Mouse (Mus musculus): Measurements from ENCODE around the gene Camk1d. TPM values are rescaled to one million over a fixed set of nuclear protein-coding genes. Genes with fewer than 3 reads are reported as not detected.

Camk1d gene
- 1 to 10 TPM; 1.5 to 2.5 TPM for total RNA-seq (2021)
- long read RNA-seq, experiment 1 = 0 reads
- long read RNA-seq, experiment 2, partial matches to known transcripts = 0 of 1 reads
- long read RNA-seq, experiment 2, other reads (novel, unspliced or antisense) = 1 of 1 reads

DNA sequence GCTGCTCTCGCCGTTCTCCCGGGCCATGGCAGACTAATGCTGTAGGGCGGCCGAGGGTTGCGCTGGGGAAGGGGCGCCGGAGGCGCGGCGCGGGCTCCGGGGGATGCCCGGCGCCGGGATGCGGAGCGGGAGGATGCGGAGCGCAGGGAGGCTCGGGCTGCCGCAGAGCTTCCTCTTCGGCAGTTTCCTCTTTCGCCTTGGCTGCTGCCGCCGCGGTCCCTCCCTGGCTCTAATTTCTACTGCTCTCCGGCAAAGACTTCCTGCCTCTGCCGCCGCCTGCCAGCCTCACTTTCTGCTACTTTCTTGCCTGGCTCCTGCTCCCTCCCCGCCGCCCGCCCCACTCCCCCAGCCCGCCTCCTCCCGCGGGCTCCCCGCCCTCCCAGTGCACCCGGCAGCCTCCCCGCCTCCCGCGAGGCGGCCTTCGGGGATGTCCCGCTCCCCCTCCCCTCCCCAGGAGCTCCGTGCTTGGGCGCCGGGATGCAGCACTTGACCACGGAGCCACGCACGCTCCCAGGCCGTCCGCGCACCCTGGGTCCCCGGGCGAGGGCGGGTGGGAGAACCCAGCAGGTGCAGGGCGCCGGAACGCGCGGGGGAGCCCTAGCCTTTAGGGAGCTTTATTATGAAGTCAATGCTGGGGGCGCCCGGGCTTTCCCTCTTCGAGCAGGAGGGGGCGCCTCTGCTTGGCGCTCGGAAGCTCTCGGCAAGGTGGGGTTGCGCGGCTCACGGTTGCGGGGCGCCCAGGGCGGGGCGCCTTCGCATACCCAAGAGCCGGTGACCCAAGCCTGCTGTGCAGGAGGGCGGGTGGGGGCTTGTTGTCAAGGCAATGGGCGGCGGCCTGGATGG is at the start of gene Camk1d:
TSS of gene Camk1d (minus strand) at position 305 of the 843 bp plus-strand sequence.
- peak; percentile 77 for DNase-seq

DNA sequence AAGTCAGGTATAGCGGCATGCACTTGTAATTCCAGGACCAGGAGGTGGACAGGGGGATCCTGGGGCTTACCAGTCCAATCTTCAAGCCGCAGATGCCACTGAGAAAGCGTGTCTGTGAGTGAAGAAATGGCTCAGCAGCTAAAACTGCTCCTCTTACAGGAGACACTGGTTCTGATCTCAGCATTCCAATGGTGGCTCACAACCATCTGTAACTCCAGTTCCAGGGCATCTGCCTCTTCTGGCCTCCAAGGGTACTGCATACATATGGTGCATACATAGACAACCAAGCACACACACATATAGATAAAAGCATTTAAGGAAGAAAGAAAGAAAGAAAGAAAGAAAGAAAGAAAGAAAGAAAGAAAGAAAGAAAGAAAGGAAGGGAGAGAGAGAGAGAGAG is 47.7 kb upstream of the Camk1d start:
- DNase-seq = no peak

DNA sequence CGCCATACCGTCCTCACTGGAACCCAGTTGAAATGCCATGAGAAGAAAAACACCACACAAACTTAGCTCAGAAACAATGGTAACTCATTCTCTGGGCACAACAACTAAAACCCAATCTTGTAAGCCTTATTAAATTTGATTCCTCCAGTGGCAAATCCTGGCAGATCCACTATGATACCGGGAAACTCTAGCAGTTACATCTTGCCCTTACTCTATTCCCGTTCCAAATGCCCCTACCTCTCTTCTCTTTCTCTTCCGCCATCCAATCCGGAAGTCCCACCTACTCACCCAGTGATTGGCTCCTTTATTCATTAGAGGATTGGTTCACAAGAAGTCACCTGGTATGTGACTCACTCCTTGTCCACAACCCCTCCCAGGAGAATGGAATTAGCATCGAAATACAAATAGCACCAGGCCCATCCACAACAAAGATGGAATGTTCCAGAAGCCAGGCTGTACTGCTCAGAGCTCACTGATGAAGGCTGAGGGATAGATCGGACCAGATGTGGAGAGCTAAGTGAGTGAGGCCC is 46.2 kb upstream of the Camk1d start:
- DNase-seq = no peak

DNA sequence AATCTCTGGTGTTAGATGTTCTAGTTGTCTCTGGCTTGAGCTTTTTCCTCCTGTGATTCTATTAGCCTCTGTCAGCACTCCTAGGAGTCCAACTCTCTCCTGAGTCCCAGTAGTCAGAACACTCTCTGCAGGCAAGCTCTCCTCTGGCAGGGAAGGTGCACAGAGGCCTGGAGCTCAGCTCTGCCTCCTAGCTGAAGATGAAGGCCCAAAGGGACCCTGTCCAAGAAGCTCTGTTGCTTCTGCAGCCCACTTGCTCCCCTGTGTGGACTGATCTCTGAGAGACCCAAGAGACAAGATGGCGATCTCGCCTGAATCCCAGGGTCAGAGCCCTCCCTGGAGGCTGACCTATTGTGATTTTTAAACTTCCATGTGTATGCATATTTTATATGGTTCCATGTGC is 44.3 kb upstream of the Camk1d start:
- DNase-seq = no peak

DNA sequence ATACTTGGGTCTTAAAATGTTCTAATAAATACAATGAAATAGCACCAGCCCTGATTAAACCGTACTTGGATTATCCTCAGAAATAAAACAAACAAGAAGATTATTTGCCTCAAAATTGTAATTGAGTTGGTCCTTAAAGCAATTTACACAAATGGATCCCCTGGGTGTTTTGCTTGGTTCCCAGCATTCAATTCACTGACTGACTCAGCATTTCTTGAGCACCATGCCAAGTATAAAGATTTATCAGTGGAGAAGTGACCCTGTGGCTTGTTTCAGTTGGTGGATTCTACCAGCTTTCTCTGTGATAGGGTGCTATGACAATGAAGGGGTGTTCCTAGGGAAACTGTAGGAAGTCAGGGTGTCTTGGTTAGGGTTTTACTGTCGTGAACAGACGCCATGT is 36.6 kb upstream of the Camk1d start:
- no peak for DNase-seq

DNA sequence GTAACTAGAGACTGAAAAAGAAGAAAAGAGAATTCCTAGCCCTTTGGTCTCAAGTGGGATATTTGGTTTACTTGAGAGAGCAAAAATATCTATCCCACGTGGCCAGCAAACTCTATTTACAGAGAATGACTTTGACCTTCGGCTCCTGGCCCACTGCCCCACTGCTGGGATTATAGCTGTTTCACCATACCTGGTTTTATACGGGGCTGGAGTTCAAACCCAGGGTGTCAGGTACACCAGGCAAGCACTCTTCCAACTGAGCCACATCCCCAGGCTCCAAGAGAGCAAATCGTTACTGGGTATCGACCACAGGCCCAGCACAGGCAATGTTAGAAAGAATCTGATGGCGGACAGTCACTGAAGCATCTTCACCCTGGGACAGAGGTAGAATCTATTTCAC is 34.9 kb upstream of the Camk1d start:
- DNase-seq = no peak

DNA sequence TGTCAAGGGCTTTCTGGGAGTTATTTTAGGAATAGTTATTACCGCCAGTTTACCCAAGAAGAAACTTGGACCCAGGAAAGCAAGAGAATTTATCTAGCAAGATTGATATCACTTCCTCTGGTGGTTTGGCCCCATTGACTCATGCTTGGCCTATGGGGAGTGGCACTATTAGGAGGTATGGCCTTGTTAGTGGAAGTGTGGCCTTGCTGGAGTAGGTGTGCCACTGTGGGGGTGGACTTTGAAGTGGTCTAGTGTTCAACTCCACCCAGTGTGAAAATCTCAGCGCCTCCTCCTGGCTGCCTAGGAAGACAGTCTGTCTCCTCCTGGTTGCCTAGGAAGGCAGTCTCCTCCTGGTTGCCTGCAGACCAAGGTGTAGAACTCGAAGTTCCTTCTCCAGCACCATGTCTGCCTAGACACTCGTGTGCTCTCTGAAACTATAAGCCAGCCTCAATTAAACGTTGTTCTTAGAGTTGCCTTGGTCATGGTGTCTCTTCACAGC is 33.3 kb upstream of the Camk1d start:
- no peak for DNase-seq

DNA sequence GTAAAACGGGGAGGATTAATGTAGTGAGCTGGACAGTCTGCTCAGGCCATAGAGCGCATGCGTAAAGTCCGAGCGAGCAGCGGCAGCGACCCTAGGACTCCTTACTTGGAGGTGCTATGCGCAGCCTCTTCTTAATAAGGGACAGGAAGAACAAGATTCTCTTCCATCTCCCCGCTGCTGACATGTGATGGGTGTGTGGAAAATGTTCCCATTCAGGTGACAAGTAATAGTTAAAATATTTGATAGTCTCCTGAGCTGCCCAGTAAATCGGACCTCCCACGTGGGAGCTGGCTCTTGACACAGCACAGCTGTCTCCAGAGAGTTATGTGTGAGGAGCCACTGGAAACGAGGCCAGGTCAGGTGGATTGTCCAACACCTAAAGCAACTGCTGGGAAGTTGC is 32.2 kb upstream of the Camk1d start:
- no peak for DNase-seq

DNA sequence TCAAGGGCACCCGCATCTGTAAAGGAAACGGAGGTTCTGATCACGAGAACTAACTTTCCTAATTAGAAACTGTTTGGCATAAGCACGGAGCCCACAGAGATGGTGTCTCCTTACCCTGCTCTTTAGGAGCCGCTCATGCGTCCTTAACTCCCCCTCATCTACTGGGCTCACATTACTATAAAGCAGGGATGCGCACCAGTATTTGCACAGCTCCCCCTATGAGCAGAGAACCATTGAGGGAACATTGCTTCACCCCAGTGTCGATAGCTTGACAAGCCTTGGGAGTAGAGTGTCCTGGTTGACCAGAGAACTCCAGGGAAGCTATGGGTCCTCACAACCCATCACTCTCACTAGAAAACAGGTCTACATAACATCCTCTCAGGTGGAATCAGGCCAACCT is 29.6 kb upstream of the Camk1d start:
- DNase-seq = no peak

DNA sequence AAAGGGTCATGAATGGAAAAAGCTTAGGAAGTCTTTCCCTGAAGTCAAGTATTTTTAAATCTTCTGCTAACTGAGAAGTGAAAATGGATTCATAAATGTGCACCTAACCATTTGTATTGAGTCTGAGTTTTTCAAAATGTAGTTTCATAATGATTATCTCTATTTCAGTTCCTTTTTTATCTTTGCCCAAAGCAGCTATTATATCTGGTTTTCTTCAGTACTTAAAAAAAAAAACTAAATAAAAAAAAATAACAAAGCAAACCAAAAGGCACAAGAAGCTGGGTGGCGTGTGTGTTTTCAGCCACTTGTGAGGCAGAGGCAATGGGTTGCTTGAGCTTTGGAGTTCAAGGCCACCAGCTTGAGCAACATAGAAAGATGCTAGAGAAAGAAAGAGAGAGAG is 26.6 kb upstream of the Camk1d start:
- no peak for DNase-seq

DNA sequence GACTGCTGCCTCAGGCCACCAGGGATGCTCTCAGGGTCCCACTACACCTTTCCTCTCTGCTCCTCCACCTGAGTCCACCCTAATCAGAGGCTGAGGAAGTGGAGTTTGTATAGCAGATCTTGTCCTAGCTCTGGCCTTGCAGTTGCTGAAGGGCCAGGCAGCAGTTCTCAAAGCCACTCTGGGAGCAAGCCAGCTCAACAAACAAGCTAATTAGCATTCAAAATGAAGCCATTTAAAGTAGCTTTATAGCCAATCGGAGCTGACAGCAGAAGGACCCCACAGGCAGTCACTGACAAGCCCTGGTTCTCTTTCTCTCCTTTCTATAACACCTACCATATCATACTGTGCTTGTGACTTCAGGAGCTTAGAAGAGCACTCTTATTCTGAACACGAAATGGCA is 21.6 kb upstream of the Camk1d start:
- DNase-seq = no peak

DNA sequence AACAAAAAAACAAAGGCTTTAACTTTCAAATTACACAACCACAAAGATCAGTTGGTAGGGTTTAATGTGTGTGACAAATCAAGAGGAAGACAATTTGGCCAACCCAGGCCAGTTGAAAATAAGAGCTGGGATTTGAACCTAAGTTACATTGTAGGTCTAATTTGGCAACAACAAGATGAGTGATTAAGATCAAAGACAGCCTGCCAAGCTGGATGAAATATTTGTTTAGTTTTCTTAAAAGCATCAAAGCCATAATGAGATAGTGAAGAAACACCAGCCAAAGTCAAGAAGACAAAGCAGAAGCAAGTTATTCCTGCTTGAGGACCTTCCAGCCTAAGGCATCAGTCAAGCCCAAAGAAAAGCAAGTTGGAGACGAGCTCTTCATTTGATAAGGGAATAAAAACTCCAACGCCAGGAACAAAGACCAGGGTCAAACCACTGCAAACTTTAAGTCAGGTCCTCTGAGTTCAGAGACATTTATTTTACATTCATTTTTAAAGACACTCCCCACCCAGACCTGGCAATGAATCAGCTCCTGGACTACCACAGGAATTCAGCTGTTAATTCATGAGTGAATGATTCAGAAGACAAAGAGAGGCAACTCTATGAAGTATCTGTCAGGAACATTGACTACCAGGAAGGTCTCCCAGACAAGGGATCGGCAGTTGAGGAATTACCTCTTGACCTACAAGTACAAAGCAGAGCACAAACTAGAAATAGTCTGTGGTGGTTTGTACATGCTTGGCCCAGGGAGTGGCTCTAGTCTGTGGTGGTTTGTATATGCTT is 19.2 kb upstream of the Camk1d start:
- DNase-seq = no peak

DNA sequence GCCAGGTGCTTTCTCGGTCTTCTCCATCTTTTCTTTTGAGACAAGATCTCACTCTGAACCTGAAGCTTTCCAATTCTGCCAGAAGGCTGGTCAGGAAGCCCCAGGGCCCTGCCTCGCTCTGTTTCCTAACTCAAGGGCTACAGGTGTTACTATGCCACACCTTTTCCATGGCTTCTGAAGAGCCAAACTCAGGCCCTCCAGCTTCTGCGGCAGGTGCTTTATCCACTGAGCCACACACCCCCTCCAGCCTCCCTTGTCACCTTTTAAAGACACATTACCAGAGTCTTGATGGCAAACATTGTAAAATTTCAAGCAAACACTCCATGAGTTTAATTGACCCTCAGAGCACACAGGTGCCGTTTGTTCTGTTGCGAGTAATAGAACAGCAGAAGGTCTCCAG is 17.7 kb upstream of the Camk1d start:
- no peak for DNase-seq

DNA sequence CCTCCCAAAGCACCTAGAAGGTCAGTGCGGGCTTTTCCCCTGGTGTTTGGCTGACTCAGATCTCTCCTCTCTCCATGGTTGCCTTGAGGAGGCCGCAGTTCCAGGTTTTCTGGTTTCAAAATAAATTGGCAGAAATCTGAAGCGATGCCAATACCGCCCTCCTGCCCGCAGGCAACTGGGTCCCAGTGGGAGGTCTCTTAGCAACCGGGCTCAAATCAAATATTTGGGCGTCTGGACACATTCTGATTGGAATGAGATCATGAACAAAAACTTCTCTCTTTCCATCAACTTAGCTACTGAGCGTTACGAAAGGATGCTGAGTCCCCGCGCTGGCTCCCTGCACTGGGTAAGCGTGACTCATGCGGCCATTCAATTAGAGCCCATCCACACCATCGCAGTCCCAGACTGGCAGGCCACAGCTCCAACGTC is 16.1 kb upstream of the Camk1d start:
- DNase-seq = no peak

DNA sequence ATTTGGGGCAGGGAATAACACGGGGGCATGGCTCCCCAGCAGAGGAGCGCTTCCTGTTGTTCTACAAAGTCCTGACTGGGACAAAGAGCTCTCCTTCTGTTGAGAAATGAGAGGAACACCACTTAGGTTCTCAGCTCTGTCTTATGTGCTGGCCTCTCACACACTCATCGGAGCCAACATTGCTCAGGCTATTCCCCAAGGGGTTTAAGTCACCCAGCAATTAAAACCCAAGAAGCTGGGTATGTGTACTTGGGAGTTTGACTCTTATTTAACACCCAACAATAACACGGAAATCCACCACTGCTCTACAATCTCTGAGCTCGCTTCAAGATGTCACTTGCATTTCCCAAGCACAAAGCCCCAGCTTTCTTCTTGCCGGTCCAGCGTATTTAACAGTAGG is 15.6 kb upstream of the Camk1d start:
- no peak for DNase-seq

DNA sequence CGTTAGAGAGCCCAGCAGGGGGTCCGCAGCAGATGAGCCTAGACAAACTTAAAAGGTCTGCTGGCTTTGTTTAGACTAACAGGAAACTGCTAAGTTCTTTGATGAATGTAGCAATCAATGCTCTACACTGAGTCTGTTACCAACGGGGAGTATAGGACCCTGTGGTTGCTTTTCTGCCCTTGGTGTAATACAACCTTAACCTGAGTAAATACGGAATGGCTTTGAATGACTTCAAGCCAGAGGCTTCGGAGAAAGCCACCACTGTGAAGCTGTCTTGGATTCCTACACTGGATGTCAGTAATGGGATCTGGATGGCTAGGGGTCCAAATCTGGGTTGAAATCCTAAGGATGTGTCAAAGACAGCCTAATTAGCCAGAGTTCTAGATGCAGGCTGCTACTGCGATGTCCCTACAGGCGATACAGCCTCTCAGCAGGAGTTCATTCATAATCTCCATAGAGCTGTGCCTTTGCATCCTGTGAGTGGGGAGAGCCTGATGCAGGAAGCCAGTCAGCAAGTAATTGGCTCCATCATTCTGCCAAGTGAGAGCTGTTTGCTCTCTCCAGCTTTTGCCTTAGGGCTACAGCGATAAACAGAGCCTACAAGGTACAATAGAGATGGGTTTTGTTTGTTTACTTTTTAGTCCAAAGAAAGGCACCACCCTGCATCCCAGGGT is 10.8 kb upstream of the Camk1d start:
- DNase-seq = no peak

DNA sequence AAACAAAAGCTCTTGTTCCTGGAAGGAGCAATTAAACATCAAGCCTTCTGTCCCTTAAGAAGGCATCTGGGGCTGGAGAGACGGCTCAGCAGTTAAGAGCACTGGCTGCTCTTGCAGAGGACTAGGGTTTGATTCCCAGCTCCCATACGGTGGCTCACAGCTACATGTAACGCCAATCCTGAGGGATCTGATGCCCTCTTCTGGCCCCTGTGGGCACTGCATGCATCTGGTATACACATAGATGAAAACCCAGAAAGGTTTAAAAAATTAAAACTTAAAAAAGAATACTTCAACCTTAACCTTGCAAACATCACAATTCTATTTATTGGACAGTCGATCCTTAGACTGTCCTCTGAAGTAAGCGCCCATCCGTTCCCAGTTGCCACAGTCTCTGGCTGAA is 3.4 kb upstream of the Camk1d start:
- DNase-seq = no peak

DNA sequence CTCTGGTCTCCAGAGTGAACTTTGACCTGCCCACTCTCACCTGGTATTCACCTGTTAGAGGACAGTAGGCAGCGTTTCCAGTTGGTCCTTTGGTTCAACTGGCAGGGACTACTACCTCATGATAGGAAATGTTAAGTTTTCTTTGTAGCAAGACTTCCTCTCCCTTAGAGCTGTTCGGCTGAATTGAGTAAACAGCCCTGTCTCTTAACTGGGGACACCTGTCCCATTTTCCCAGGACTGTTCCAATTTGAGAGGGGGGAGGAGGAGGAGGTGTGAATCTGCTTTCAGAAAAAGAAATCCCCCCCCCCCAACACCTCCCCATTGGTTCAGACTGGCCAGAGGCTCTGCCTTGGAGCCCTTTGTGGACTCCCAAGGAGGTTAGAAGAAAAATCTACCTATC is 1.2 kb upstream of the Camk1d start:
- DNase-seq = no peak

DNA sequence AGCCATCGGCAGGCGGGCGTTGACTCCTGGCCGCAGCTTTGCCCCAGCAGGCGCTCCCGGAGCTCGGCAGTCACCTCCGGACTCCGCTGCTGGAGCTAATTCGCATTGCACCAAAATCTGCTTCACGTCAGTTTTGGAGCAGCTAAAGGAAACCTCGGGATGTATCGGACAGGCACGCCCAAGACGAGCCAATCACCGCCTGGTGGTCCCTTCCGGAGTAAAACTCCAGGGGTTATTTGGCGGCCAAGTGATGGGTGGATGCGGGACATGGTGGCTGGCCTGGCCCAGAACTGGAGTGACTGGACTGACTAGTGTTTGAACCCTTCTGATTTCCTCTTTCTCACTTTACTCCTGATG is 717 bp upstream of the Camk1d start:
- DNase-seq = no peak

DNA sequence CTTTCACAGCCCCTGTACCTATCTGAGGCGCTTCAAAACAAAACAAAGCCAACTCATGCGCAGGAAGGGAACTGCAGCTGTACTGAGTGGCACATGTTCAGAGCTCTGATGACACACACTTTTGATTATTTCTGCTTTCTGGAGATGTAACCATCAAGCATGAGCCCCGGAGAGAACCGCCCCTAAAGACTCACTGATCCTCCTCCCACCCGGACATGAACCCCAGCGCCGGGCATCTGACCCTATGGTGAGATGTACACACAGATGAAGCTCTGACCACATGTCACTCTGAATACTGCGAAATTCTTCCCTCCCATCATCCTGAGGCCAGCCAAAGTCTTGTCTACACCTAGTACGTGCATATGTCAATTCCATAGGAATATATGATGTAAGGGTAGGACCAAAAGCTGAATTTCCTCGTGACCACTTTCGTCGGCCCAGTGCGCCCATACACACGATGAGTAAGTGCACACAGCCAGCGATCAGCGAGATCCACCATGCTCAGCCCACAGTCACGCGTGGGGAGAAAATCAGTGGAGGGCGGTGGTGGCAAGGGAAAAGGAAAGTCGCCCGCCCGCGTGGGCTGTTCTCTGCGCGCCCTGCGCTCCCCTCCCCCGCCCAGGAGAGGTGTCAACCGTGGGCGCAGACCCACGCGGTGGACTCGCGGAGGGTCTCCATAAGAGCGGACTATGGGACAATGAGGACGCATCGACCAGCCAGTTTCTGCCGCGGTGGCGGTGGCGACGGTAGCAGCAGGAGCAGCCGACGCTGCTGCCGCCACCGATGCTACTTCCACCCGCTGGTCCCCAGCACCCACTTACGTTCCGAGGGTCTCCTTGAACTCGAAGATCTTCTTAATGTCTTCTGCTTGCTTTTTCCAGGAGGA is 747 bp downstream of the Camk1d start:
- peak; percentile 21 for DNase-seq

DNA sequence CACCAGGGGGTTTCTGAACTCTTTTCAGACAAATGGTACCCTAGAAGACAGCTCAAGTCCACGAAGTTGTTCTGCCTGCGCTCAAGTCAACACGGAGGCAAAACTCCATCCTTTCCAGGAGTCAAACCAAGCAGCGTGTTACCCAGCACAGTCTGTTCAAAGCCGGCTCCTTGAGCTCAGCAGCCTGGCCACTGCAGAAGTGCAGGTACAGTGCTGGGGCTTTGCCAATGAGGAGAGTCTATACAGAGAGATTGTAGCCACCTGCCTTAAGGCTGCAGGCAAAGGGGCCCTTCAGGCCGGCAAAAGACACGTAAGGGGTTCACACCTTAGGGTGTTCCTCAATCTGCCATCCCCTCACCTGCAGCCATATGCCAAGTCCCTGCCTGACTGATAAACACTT is 2.1 kb downstream of the Camk1d start:
- no peak for DNase-seq

Measured in gastrocnemius, postnatal 25 days (tissue).